Mouse (Mus musculus) brown adipose tissue, adult 24 weeks (tissue): Measurements from ENCODE around the gene Rcor2. TPM values are rescaled to one million over a fixed set of nuclear protein-coding genes. Genes with fewer than 3 reads are reported as not detected.

ENCODE experiments used
- H3K27ac ChIP-seq: fragments of 200-500 bp; replicated peaks from 2 replicates; pipeline ENCODE4 v1.5.1; 2012; ENCODE audit warnings: low read depth, mild to moderate bottlenecking, low read length
- H3K4me1 ChIP-seq: fragments of 200-500 bp; 2 replicates; pipeline ENCODE4 v1.6.1; 2012; ENCODE audit warnings: low read length, mixed read lengths; ENCODE audit not compliant: control insufficient read depth, insufficient read depth, insufficient read length
- H3K4me3 ChIP-seq: fragments of 200-500 bp; 2 replicates; pipeline ENCODE4 v1.5.1; 2012; ENCODE audit warnings: low read depth, mild to moderate bottlenecking, low read length, moderate library complexity; ENCODE audit not compliant: insufficient read depth
- polyA plus RNA-seq: library from polyadenylated mRNA; stranded (reverse); fragments of >200 nt; gene quantifications from 2 replicates; pipeline ENCODE4 v1.2.4, GENCODE M21; 2012; ENCODE audit not compliant: missing spikeins, insufficient read depth, insufficient read length

Gene Rcor2
- polyA plus RNA-seq = 1.0 and 7.8 TPM in 2 replicates

DNA sequence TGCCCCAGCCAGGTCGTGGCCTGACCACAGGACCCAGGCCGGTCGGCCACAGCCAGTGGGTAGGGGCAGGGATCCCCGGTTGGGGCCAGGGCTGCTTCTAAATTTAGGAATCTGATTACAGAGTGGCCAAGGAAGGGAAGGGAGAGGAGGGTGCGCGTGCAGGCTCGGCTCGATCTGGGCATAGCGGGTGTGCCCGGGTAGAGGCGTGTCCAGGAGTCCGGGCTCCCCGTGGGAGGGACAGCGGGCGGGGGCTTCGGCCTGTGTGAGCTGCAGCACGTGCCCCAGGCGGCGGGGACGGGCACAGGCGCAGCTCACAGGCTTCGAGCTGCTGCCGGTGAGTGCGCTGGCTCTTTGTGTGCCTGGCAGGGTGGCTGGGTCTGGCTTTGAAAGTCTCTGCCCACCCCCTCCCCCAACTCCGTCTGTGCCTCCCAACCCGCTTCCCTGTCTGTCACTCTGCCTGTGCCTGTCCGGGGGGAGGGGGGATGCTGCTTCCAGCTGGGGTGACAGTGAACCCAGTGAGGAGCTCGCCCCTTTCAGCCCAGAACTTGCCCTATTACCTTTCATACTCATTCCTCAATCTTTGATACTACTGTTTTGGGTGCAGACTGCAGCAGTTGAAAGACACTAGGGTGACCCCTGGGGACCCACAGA, at the start of gene Rcor2:
Rcor2 (plus strand) TSS at position 235 of the 651 bp plus-strand sequence.
- Histone ChIP-seq H3K4me3 (peak within 1 kb of the TSS; percentile 71), H3K27ac (no peak within 1 kb of the TSS), H3K4me1 (peaks cover 10% of the 10 kb centered on the region)

DNA sequence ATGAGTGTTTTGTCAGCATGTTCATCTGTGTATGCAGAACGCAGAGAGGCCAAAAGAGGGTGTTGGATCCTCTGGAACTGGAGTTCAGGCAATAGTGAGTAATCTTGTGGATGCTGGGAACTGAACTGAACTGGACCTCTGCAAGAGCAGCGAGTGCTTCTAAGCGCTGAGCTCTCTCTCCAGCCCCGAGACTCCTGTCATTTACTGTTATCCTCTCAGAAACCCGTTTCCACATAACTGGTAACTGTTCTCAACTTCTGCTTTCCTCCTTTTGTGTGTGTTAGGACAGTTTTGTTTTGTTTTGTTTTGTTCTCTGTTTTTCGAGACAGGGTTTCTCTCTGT, 49.2 kb upstream of the Rcor2 start:
- Histone ChIP-seq H3K27ac (no peak overlapping the region), H3K4me3 (no peak overlapping the region; the same call in 1 of the 2 replicates), H3K4me1 (peaks cover 12% of the 10 kb centered on the region)

DNA sequence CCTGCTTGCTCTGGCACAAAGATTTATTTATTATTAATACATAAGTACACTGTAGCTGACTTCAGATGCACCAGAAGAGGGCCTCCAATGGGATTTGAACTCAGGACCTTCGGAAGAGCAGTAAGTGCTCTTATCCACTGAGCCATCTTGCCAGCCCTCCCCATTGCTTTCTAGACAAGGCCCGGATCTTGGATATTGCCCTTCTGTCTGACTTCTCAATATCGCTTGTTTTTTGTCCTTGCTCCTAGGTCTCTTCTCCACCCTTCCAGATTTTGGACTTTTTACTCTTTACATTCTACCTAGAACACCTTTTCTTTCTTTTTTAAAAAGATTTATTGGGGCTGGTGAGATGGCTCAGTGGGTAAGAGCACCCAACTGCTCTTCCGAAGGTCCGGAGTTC, 48.4 kb upstream of the Rcor2 start:
- Histone ChIP-seq H3K4me3 (no peak overlapping the region), H3K4me1 (peaks cover 12% of the 10 kb centered on the region), H3K27ac (no peak overlapping the region)

DNA sequence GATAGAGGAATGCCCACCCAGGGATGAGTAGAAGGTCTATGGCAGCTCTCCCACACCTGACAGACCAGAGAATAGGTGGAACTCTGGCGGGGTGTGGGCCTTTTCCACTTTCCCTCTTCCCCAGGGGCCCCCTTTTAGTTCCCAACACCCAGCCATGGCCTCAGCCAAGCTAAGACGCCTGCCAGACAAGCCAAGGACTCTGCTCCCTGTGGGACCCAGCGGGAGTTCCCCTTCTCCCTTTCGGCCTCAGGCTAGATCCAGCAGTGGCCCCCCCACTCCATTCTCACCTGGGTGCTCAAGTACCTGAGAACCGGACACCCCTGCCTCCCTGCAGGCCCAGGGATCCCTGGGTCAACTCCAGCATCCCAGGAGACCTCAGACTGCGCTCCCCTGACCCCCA, 44.9 kb upstream of the Rcor2 start:
- no peak overlapping the region for H3K4me3 ChIP-seq
- no peak overlapping the region for H3K27ac ChIP-seq
- peaks cover 22% of the 10 kb centered on the region for H3K4me1 ChIP-seq

DNA sequence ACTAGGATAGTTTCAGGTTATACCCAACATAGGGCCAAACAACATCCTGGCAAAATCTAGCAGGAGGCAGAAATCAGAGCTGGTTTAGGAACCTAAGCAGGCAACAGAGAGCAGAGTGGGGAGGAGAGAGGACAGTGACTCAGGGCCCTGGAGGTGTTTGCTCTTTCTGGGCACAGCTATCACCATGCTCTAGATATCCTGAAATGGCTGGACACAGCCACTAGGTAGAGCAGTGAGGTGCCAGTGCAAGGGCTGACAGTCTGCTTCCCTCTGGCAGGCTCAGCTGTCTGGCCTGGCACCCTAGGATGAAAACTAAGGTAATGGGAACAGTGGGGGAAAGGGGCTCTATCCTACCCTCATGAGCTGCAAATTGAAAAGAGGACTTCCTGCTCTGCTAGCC, 43.6 kb upstream of the Rcor2 start:
- no peak overlapping the region for H3K4me3 ChIP-seq
- H3K4me1 ChIP-seq = peaks cover 22% of the 10 kb centered on the region
- no peak overlapping the region for H3K27ac ChIP-seq

DNA sequence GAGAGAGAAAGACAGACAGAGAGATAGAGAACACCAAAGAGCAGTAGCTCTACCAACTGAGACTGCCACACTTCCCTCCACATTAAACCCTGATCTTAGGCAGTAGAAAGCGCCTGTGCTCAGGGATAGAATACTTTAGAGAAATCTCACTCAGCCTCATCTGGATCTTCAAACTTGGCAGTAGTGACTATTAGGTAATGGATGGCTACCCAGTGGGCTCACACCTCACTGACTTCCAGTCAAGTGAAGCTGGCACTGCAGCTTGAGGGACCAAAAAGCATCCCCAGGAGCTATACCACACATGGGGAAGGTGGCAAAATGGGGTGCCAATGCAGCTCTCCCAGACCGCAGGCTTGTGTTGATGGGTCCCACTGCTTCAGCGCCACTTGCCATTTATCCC, 42.9 kb upstream of the Rcor2 start:
- Histone ChIP-seq H3K4me1 (peaks cover 22% of the 10 kb centered on the region), H3K27ac (no peak overlapping the region), H3K4me3 (no peak overlapping the region)

DNA sequence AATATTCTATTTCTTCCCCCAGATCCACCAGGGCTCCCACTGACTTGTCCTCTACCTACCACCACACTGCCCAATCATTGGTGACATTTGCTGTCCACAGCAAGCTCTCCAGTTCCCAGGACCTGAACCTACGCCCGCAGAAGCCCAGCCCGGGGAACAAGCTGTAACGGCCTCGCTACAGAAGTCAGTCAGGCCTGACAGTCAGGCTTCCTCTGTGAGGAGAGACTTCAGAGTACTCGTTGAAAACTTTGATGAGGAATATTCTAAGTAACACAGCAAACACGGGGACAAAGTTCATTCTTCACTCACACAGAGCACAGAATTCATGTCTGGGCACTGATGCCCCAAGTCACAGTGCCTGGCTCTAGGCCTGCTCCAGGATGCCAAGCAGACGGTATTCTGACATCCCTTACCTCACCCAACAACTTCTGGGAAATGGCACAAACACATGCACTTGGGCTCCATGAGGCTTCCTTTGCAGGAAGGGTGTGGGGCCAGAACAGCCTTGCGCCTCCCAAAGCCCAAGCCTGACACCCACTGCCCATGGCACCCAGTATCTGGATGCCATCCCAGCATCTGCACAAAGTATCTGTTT, 41.9 kb upstream of the Rcor2 start:
- Histone ChIP-seq H3K27ac (peak overlapping the region; percentile 65), H3K4me1 (peaks cover 22% of the 10 kb centered on the region), H3K4me3 (no peak overlapping the region)

DNA sequence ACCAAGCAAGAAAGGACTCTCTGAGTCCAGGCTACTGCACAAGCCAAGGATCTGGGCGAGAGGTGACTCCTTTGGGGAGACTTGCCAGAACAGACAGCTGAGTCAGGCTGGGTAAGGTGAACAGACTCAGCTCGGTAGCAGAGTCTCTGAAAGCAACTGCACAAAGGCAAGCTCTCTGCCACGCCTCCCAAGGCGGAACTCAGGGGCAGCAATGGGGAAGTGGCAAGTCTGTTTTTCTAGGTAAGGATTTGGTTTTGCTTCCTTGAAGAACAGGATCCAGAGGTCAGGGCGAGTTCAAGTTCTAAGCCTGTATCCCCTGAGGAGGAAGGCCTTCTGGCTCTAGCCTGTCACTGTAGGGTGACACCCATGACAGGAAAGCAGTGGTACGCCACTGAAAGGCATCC, 40.6 kb upstream of the Rcor2 start:
- no peak overlapping the region for H3K4me3 ChIP-seq
- peaks cover 19% of the 10 kb centered on the region for H3K4me1 ChIP-seq
- peak overlapping the region; percentile 76 for H3K27ac ChIP-seq

DNA sequence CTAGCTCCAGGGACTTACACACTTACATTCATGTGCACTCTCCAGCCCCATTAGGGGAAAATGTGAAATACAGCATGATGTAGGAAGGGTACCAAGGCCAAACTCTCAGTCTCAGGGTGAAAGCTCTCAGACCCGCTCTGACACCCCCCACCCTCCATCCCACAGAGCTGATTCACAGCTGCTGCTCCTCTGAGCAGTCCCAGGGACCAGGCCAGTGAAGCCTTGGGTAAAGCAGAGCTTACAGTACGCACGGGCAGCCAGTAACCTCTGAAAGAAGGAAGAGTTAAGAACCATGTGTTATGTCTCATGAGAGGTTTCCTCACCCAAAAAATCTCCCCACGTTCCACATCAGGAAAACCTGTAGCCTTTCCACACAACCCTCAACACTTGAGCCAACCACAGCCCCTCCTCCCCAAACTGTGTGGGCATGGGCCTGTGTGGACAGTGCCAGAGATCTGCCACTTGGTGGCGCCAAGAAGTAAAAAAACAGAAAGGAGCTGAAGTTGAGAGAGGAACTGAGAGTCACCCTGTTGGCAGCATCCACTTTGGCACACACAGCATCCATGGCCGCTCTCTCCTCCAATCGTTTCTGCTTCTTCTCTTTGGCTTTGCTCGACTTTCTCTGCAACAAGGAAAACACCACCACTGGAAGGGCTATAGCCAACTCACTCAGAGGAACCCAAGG, 32.4 kb upstream of the Rcor2 start:
- Histone ChIP-seq H3K4me3 (no peak overlapping the region), H3K27ac (no peak overlapping the region), H3K4me1 (no peaks in the 10 kb centered on the region)

DNA sequence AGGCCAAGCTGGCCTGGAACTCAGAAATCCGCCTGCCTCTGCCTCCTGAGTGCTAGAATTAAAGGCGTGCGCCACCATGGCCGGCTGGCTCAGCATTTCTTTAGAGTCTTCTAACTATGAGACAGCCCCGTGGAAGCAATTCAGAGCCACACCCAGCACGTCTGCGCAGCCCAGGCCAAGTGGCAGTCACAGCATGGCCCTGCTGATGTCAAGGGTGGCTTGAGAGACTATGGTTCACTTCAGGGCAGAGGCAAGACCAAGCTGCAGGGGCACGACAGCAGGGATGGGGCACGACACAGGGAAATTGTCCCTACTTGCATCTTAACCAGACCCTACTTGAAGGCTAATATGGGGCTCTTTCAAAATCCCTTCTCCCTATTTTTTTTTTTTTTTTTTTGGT, 31.7 kb upstream of the Rcor2 start:
- Histone ChIP-seq H3K4me3 (no peak overlapping the region), H3K4me1 (peaks cover 5% of the 10 kb centered on the region), H3K27ac (0 out of 2 replicates have a peak overlapping the region, but pooled peaks have one; percentile 5)

DNA sequence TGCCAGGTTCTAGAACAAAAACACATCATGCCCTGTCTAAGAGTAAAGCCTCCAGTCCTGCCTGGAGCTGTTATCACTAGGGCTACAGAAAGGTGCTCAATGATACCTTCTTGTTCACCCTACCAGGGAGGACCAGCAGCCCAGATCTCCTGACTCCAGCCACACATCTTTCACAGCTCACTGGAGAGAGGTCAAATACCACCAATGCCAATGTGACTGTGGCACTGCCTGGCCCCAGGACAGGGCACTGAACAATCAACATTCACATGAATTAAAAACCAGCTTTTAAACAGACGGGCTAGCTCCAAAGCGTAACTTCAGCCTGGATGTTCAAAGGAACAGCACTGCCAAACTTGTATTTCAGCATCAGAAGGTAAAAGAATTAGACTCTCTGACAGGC, 31.1 kb upstream of the Rcor2 start:
- Histone ChIP-seq H3K4me1 (peaks cover 5% of the 10 kb centered on the region), H3K27ac (no peak overlapping the region), H3K4me3 (no peak overlapping the region)

DNA sequence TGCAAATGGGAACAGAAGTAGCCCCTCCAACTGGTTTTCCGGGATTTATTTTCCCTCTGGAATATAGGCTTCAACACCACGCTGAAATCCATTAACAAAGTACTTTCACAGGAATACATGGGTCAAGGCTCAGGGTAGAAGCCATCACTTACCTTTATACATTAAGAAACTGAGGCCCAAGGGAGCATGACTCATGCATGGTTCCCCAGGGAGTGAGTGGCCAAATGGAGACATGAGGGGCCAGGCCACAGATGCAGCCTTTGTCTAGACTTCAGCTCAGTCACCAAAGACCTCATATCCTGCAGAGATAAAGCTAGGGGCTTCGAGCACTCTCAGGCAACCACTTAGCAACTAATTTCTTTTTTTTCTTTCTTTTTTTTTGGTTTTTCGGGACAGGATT, 30.4 kb upstream of the Rcor2 start:
- Histone ChIP-seq H3K4me3 (no peak overlapping the region), H3K27ac (peak overlapping the region; percentile 32; the same call in 1 of the 2 replicates), H3K4me1 (peaks cover 5% of the 10 kb centered on the region)

DNA sequence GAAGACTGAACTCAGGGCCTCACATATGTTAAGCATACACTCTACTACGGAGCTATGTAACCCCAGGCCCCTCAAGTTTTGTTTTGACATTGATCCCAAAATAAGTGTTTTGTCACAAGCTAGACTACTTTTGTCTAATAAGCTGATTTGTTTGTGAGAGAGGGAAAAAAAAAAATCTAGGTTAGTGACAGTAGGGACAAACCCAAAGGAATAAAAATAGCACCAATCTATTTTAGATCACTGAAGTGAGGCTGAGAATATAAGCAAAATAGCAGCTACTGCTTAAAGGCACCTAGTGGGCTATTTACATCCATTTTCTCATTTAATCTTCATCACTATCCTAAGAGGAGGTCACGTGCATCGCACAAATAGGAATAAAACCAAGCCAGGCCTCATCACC, 27.6 kb upstream of the Rcor2 start:
- Histone ChIP-seq H3K4me1 (peaks cover 5% of the 10 kb centered on the region), H3K4me3 (peak overlapping the region; percentile 80), H3K27ac (no peak overlapping the region)

DNA sequence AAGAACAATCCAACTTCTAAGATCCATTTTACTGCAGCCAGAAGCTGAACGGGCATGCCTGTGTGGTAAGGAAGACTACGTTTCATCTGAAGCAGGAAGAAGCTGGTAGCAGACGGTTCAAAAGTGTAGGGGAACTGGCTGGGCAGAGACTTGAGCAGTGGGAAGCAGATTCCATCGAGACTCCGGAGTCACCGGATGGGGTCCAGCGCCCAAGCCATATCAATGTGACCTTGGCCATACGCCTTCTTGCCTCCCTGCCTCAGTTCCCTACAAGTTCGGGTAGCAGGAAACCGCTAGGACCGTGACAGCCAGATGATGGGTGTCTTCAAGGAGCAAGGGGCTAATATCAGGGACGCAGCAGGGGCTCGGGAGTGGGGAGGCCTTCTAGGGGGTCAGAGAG, 26.8 kb upstream of the Rcor2 start:
- peaks cover 5% of the 10 kb centered on the region for H3K4me1 ChIP-seq
- peak overlapping the region; percentile 80 for H3K4me3 ChIP-seq
- peak overlapping the region; percentile 67 for H3K27ac ChIP-seq

DNA sequence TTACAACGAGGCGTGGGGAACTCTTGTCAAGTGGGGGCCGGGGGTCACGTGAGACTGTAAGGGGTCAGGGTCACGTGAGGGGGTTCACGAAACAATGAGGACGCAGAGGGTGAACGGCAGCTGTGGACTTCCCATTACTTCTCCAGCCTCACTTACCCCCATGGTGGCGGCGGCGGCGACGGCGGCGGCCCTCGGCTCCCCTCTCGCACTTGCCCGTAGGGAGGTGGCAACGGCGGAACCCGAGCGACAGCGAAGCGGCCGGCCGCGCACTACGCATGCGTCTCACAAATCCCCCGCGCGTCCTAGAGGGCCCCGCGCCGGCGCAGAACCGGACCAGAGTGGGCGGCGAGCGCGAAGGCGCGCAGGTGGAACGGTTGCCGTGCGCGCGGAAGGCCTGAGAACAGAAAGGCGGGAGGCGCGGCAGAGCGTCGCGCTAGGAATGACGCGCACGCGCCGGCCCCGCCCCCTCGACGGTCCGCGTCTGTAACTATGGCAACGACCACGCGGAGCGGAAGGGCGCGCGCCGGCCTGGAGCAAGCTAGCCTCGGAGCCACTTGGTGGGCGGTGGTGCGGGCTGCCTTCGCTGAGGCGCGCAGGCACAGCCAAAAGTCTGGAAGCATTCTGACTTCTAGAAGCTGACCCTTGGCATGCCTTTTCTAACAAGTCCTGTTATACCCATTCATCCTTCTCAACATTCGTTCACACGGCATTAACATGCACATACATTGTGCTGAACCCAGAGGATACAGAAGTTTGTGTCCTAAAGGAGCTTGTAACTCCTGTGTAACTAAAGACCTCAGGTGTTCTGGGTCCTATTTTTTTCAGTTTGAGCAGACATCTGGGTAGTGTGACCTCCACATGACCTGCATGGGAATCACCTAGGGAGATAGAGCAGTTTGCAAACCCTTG, 26.1 kb upstream of the Rcor2 start, which contains the start of gene Naa40:
Naa40 (minus strand) TSS at position 402 of the 909 bp plus-strand sequence.
- Histone ChIP-seq H3K27ac (peak within 1 kb of the TSS; percentile 67), H3K4me1 (peaks cover 5% of the 10 kb centered on the region), H3K4me3 (peak within 1 kb of the TSS; percentile 80)
